Mouse (Mus musculus) C2C12 (cell line): ENCODE measurements around the gene Rps6kb2.

ENCODE experiments used
- CEBPB ChIP-seq: IDR thresholded peaks from one replicate; pipeline ENCODE4 v1.6.1; 2011; ENCODE audit warnings: low read depth, mild to moderate bottlenecking, control low read depth, moderate library complexity
- CTCF ChIP-seq: IDR thresholded peaks from one replicate; pipeline ENCODE4 v1.5.1; 2011; ENCODE audit not compliant: control insufficient read depth, insufficient read depth, insufficient read length
- MAX ChIP-seq: IDR thresholded peaks from one replicate; pipeline ENCODE4 v1.6.1; 2011; ENCODE audit warnings: mild to moderate bottlenecking, control low read depth
- MYOG ChIP-seq: IDR thresholded peaks from one replicate; pipeline ENCODE4 v1.6.1; 2011; ENCODE audit not compliant: control insufficient read depth, insufficient read length; ENCODE audit errors: extremely low read depth
- USF1 ChIP-seq: IDR thresholded peaks from one replicate; pipeline ENCODE4 v1.6.1; 2011; ENCODE audit warnings: low read depth, mild to moderate bottlenecking, control low read depth, moderate library complexity

GRCm38 (mm10) chr19:4124432-4124831 is 38.7 kb downstream of the Rps6kb2 start:
- TF ChIP-seq CTCF: no peak
- no peak for TF ChIP-seq MAX
- TF ChIP-seq CEBPB: no peak
- no peak for TF ChIP-seq MYOG
- TF ChIP-seq USF1: no peak
